Mouse (Mus musculus) CH12.LX (cell line): ENCODE data around the gene Apoa1. TPM values are rescaled to one million over a fixed set of nuclear protein-coding genes. Genes with fewer than 3 reads are reported as not detected.

Source experiments
- DNase-seq: peaks from one replicate; pipeline ENCODE4 v3.0.0-alpha.2; 2013; ENCODE audit errors: extremely low read depth
- H3K27ac ChIP-seq: 2 replicates; pipeline ENCODE4 v1.5.1; 2012; ENCODE audit warnings: low read depth, mild to moderate bottlenecking, control low read depth, moderate library complexity; ENCODE audit not compliant: insufficient read depth
- H3K27me3 ChIP-seq: replicated peaks from 2 replicates; pipeline ENCODE3; 2012; ENCODE audit warnings: inconsistent platforms
- H3K36me3 ChIP-seq, 2 experiments: replicated peaks in 1 of 2; 2 replicates each; pipeline versions ENCODE3 to v1.6.1; 2012; ENCODE audit warnings: inconsistent platforms in 1 of 2, low read length in 1 of 2, mild to moderate bottlenecking in 1 of 2, mixed read lengths in 1 of 2, moderate library complexity in 1 of 2; ENCODE audit not compliant: control insufficient read depth in 1 of 2, insufficient read depth in 1 of 2
- H3K4me1 ChIP-seq, 2 experiments: 2 replicates each; pipeline ENCODE4 v1.6.1; 2012; ENCODE audit warnings: inconsistent platforms in 1 of 2, moderate library complexity in 1 of 2; ENCODE audit not compliant: insufficient read depth in 2 of 2, control insufficient read depth in 1 of 2
- H3K4me2 ChIP-seq: 2 replicates; pipeline ENCODE4 v1.6.1; 2012; ENCODE audit warnings: low read depth, mild to moderate bottlenecking, control low read depth; ENCODE audit not compliant: poor library complexity, insufficient read depth, severe bottlenecking
- H3K4me3 ChIP-seq, 3 experiments: fragments of 150-350 bp in 1 of 3; sonication (generic) in 1 of 3; replicated peaks in 1 of 3; 2 replicates each; pipeline versions ENCODE3 to v1.5.1; 2011 to 2012; ENCODE audit warnings: low read depth in 2 of 3, low read length in 2 of 3, mild to moderate bottlenecking in 2 of 3, moderate library complexity in 2 of 3, control low read depth in 1 of 3, improper control_type of control experiment in 1 of 3, inconsistent platforms in 1 of 3, mixed read lengths in 1 of 3; ENCODE audit not compliant: poor library complexity in 1 of 3
- H3K79me2 ChIP-seq: replicated peaks from 2 replicates; pipeline ENCODE4 v1.6.1; 2012; ENCODE audit warnings: mild to moderate bottlenecking, moderate library complexity; ENCODE audit not compliant: control insufficient read depth, poor library complexity, insufficient read depth, severe bottlenecking; ENCODE audit errors: extremely low read depth
- H3K9ac ChIP-seq: 2 replicates; pipeline ENCODE4 v1.6.1; 2012; ENCODE audit warnings: low read depth, mild to moderate bottlenecking, control low read depth, moderate library complexity; ENCODE audit not compliant: insufficient read depth
- H3K9me3 ChIP-seq: replicated peaks from 2 replicates; pipeline ENCODE3; 2012; ENCODE audit warnings: low read length, inconsistent platforms, mixed read lengths
- BHLHE40 ChIP-seq: IDR thresholded peaks from 2 replicates; pipeline ENCODE4 v1.6.1; 2011; ENCODE audit warnings: mild to moderate bottlenecking, low read depth, low read length, improper control_type of control experiment
- CTCF ChIP-seq, 2 experiments: IDR thresholded peaks in 1 of 2; conservative IDR thresholded peaks in 1 of 2; 2 replicates each; pipeline ENCODE4 v1.5.1; 2011 to 2012; ENCODE audit warnings: low read depth in 2 of 2, low read length in 2 of 2, improper control_type of control experiment in 1 of 2, inconsistent platforms in 1 of 2, mild to moderate bottlenecking in 1 of 2, moderate library complexity in 1 of 2
- ETS1 ChIP-seq: conservative IDR thresholded peaks from 2 replicates; pipeline ENCODE4 v1.6.1; 2012; ENCODE audit warnings: low read depth, mild to moderate bottlenecking, inconsistent platforms, low read length, improper control_type of control experiment, moderate library complexity
- GABPA ChIP-seq: IDR thresholded peaks from 2 replicates; pipeline ENCODE4 v1.6.1; 2012; ENCODE audit warnings: low read depth, low read length, improper control_type of control experiment, inconsistent platforms; ENCODE audit not compliant: insufficient replicate concordance
- HCFC1 ChIP-seq: IDR thresholded peaks from 2 replicates; pipeline ENCODE4 v1.6.1; 2012; ENCODE audit warnings: low read depth, mild to moderate bottlenecking, inconsistent platforms, low read length, improper control_type of control experiment
- IRF4 ChIP-seq: IDR thresholded peaks from 2 replicates; pipeline ENCODE4 v1.6.1; 2014; ENCODE audit warnings: low read depth, mild to moderate bottlenecking, inconsistent platforms, low read length, improper control_type of control experiment
- MAFK ChIP-seq: IDR thresholded peaks from 2 replicates; pipeline ENCODE4 v1.6.1; 2011; ENCODE audit warnings: low read length, improper control_type of control experiment; ENCODE audit not compliant: insufficient replicate concordance
- MAX ChIP-seq: IDR thresholded peaks from 2 replicates; pipeline ENCODE4 v1.6.1; 2011; ENCODE audit warnings: low read length, improper control_type of control experiment
- MAZ ChIP-seq: IDR thresholded peaks from 2 replicates; pipeline ENCODE4 v1.6.1; 2012; ENCODE audit warnings: low read depth, mild to moderate bottlenecking, inconsistent platforms, low read length, improper control_type of control experiment, moderate library complexity
- MXI1 ChIP-seq: IDR thresholded peaks from 2 replicates; pipeline ENCODE4 v1.6.1; 2011; ENCODE audit warnings: mild to moderate bottlenecking, low read depth, low read length, improper control_type of control experiment
- MYC ChIP-seq: IDR thresholded peaks from 2 replicates; pipeline ENCODE4 v1.6.1; 2011; ENCODE audit warnings: low read depth, mild to moderate bottlenecking, improper control_type of control experiment, low read length
- PAX5 ChIP-seq: IDR thresholded peaks from 2 replicates; pipeline ENCODE4 v1.6.1; 2012; ENCODE audit warnings: low read length, inconsistent platforms, mixed read lengths
- POLR2A ChIP-seq: IDR thresholded peaks from 2 replicates; pipeline ENCODE4 v1.6.1; 2011; ENCODE audit warnings: low read depth, mild to moderate bottlenecking, improper control_type of control experiment, low read length
- RCOR1 ChIP-seq: conservative IDR thresholded peaks from 2 replicates; pipeline ENCODE4 v1.6.1; 2012; ENCODE audit warnings: low read depth, mild to moderate bottlenecking, inconsistent platforms, low read length, improper control_type of control experiment
- SMC3 ChIP-seq: IDR thresholded peaks from 2 replicates; pipeline ENCODE4 v1.6.1; 2011; ENCODE audit warnings: low read depth, low read length, improper control_type of control experiment
- USF2 ChIP-seq: conservative IDR thresholded peaks from 2 replicates; pipeline ENCODE4 v1.6.1; 2011; ENCODE audit warnings: low read depth, low read length, improper control_type of control experiment
- ZC3H11A ChIP-seq: IDR thresholded peaks from 2 replicates; pipeline ENCODE4 v1.6.1; 2012; ENCODE audit warnings: low read depth, mild to moderate bottlenecking, inconsistent platforms, low read length, improper control_type of control experiment
- ZKSCAN1 ChIP-seq: IDR thresholded peaks from 2 replicates; pipeline ENCODE4 v1.6.1; 2012; ENCODE audit warnings: low read depth, inconsistent platforms, low read length, improper control_type of control experiment, borderline replicate concordance
- ZMIZ1 ChIP-seq: IDR thresholded peaks from 2 replicates; pipeline ENCODE4 v1.6.1; 2012; ENCODE audit warnings: low read depth, mild to moderate bottlenecking, inconsistent platforms, low read length, improper control_type of control experiment
- ZNF384 ChIP-seq: IDR thresholded peaks from 2 replicates; pipeline ENCODE4 v1.6.1; 2012; ENCODE audit warnings: low read depth, low read length, improper control_type of control experiment, inconsistent platforms
- dilution Hi-C: fragments of 300-500 bp; cut with MboI; formaldehyde crosslinking; loops from 2 replicates; pipeline ENCODE4 v1.14.3; 2020; ENCODE audit warnings: low sequenced_read_pairs; ENCODE audit not compliant: extremely low pct_unique_long_range_greater_than_20kb, extremely low pct_ligation_motif_present
- in situ Hi-C: fragments of 300-500 bp; cut with MboI; formaldehyde crosslinking; loops from 3 replicates; pipeline ENCODE4 v1.14.3; 2019; ENCODE audit warnings: low sequenced_read_pairs, low pct_ligation_motif_present, low pct_unique_long_range_greater_than_20kb, mixed read lengths
- polyA plus RNA-seq: library from polyadenylated mRNA; unstranded; fragments of >175 nt; gene quantifications from 2 replicates; pipeline ENCODE4 v1.2.1, GENCODE M21; 2012; ENCODE audit warnings: low read depth; ENCODE audit not compliant: insufficient read length
- total RNA-seq, 2 experiments: library from RNA; depleted of rRNA; stranded (reverse); fragments of 300-350 nt in 1 of 2; fragments of >200 nt in 1 of 2; gene quantifications; 2 replicates each; pipeline ENCODE4 v1.2.3; 2012 to 2014

The Apoa1 gene
- total and polyA plus RNA-seq, 3 experiments = not detected

DNA sequence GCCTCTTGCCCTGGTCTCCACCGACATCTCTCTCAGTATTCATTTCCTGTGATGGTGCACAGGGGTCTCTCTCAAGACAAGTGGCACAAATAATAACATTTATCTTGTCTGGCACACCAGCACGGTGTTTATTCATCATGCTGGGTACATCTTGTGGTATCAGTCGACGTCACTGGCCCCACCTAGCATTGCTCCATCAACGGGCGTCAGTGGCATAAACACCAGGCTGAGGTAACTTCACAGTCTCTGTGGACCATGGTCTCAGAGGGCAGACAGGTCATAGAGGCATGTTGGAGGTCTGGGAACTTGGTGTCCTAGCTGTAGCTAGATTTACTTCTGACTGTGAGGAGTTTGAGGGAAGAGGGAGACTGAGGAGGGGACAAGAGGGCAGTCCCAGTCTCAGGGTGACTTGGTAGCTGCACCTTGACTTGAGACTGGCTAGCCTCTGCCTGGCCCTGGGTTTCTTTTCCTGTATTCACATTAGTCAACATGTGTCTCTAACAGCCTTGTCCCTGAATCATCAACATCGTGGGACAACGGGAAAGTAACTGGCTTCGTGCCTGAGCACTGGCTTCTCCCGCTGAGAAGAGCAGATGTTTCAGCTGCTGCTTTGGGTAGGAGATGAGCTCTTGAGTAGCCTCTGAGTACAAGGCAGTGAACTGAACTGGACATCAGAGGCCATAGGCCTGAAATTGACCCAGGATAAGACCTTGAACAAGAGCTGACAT is 28.4 kb downstream of the Apoa1 start:
- no peak overlapping the region for H3K4me2 ChIP-seq
- TF ChIP-seq MAX = no peak
- TF ChIP-seq ZC3H11A = no peak
- no peak for TF ChIP-seq ETS1
- no peak for TF ChIP-seq ZKSCAN1
- no peak for TF ChIP-seq IRF4
- no peak for TF ChIP-seq SMC3
- TF ChIP-seq MXI1 = no peak
- TF ChIP-seq GABPA = no peak
- no peak for TF ChIP-seq PAX5
- no peak for TF ChIP-seq RCOR1
- TF ChIP-seq USF2 = no peak

DNA sequence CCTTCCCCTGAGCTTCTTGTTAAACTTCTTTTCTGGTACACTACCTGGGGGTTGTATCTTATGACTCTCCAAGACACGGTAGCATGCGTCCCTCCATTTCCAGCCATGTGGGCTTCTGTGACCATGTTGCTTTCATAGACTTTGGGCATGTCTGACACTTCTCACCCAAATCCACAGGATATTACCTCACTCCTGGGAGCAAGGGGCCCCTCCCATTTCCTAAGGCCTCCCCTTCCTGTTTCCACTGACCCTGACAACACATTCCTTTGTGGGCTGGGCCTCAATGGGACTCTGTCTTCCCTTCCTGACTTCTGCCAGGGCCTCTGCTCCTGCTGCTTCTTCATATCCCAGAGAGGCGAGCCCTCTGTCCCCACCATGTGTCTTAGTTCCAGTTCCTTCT is 29.2 kb downstream of the Apoa1 start:
- H3K27ac ChIP-seq = no peak overlapping the region
- H3K4me3 ChIP-seq = peak overlapping the region in 2 of 3 experiments; percentile 21 to 38
- no peaks in the 10 kb centered on the region for H3K27me3 ChIP-seq

More for the DNA sequence above, 28.4 kb downstream of the Apoa1 start:
- dilution Hi-C loops (no loop called here), in situ Hi-C loops (no loop called here)
- Histone ChIP-seq H3K4me3 (peak overlapping the region in 2 of 3 experiments; percentile 21 to 38), H3K27ac (no peak overlapping the region), H3K4me1 (peaks cover 3 to 12% of the 10 kb centered on the region in 2 experiments), H3K79me2 (no peaks in the 10 kb centered on the region), H3K9ac (no peak overlapping the region), H3K36me3 (no peaks in the 10 kb centered on the region), H3K27me3 (no peaks in the 10 kb centered on the region), H3K9me3 (no peaks in the 10 kb centered on the region)
- DNase-seq = no peak

More for the DNA sequence above, 29.2 kb downstream of the Apoa1 start:
- TF ChIP-seq POLR2A (peak; percentile 53), PAX5 (no peak), MAFK (no peak), BHLHE40 (no peak), MAX (peak; percentile 27; the same call in 1 of the 2 replicates), CTCF (conservative IDR thresholded peaks at IDR 0.05 in 1 of 2, IDR thresholded peaks at IDR 0.05 in 1 of 2; ENCODE audit: low read depth in 2 of 2, low read length in 2 of 2) (no peak), MAZ (no peak), HCFC1 (peak; percentile 46), ZKSCAN1 (no peak), ZNF384 (no peak), MYC (peak; percentile 56; the same call in 1 of the 2 replicates), MXI1 (no peak), GABPA (no peak), IRF4 (no peak), USF2 (no peak), ZMIZ1 (no peak)
- in situ Hi-C loops = no loop called here
- dilution Hi-C loops = no loop called here
- H3K4me2 ChIP-seq = no peak overlapping the region
- no peak overlapping the region for H3K9ac ChIP-seq
- H3K4me1 ChIP-seq = peaks cover 3 to 12% of the 10 kb centered on the region in 2 experiments
- H3K79me2 ChIP-seq = no peaks in the 10 kb centered on the region
- H3K36me3 ChIP-seq = no peaks in the 10 kb centered on the region
- no peaks in the 10 kb centered on the region for H3K9me3 ChIP-seq
- peak; percentile 62 for DNase-seq
